Mouse (Mus musculus): ENCODE measurements around the gene Ly6g6f. TPM values are rescaled to one million over a fixed set of nuclear protein-coding genes. Genes with fewer than 3 reads are reported as not detected.

Ly6g6f gene
- total and polyA plus RNA-seq, 3 experiments: 0.88 to 3.0 TPM; not detected in 1

DNA sequence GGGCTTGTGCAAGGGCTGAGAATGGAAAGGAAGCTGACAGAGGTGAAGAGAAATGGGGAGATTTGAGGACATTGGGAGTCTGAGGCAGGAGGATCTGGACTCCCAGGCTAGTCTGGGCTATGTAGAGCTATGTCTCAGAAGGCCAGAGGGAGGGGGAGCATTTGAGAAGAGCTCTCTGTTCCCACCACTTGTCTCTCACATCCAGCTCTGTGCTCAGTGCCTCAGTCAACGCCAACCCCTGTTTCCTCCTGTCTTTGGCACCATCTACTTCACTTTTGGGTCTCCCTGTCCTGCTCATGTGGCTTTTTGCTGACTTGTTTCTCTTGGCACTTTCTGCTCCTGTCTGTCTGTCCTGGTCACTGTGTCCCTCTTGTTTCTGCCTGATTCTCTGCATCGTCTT is 8.1 kb downstream of the Ly6g6f start:
- Histone ChIP-seq H3K27ac (ENCODE audit: control insufficient read depth, low read depth, low read length) (no peak overlapping the region), H3K27me3 (ENCODE audit: control insufficient read depth in 1 of 2, insufficient read depth in 2 of 2, low read length in 2 of 2) (no peaks in the 10 kb centered on the region), H3K4me1 (ENCODE audit: control insufficient read depth in 1 of 2, insufficient read depth in 2 of 2, low read length in 2 of 2) (peaks cover 15 to 24% of the 10 kb centered on the region in 2 experiments), H3K9ac (ENCODE audit: control insufficient read depth, low read depth, low read length, poor library complexity, severe bottlenecking) (no peak overlapping the region), H3K36me3 (ENCODE audit: control insufficient read depth in 1 of 2, insufficient read depth in 2 of 2, low read length in 2 of 2) (peaks cover 0 to 21% of the 10 kb centered on the region in 2 experiments; a peak in 2 of 4 replicates), H3K79me2 (ENCODE audit: control insufficient read depth, insufficient read depth, low read length, poor library complexity) (no peaks in the 10 kb centered on the region), H3K4me3 (ENCODE audit: control insufficient read depth in 1 of 2, insufficient read depth in 1 of 2, low read depth in 2 of 2, low read length in 2 of 2) (no peak overlapping the region), H3K9me3 (replicated peaks; ENCODE audit: insufficient read depth, low read length) (no peaks in the 10 kb centered on the region)
- DNase-seq (ENCODE audit: low read depth, low spot score): no peak
- TF ChIP-seq ZNF384 (IDR thresholded peaks at IDR 0.05; ENCODE audit: low read depth, low read length) (no peak), ZMIZ1 (IDR thresholded peaks at IDR 0.05; ENCODE audit: low read depth, low read length) (no peak), HCFC1 (IDR thresholded peaks at IDR 0.05; ENCODE audit: low read depth, low read length) (no peak), JUND (IDR thresholded peaks at IDR 0.05; ENCODE audit: low read depth, low read length) (no peak), TAL1 (IDR thresholded peaks at IDR 0.05; ENCODE audit: low read length) (no peak), E2F4 (IDR thresholded peaks at IDR 0.05; ENCODE audit: borderline replicate concordance, low read depth, low read length) (no peak), CTCF (IDR thresholded peaks at IDR 0.05 in 2 of 3, conservative IDR thresholded peaks at IDR 0.05 in 1 of 3; ENCODE audit: control insufficient read depth in 1 of 3, insufficient read depth in 1 of 3, low read depth in 2 of 3, low read length in 3 of 3, poor library complexity in 1 of 3, severe bottlenecking in 1 of 3) (no peak), BHLHE40 (IDR thresholded peaks at IDR 0.05; ENCODE audit: borderline replicate concordance, low read depth, low read length) (no peak), MYB (IDR thresholded peaks at IDR 0.05; ENCODE audit: low read depth, low read length) (no peak), TBP (IDR thresholded peaks at IDR 0.05; ENCODE audit: low read depth, low read length) (no peak), CHD2 (IDR thresholded peaks at IDR 0.05; ENCODE audit: low read length) (no peak), POLR2A (IDR thresholded peaks at IDR 0.05; ENCODE audit: control insufficient read depth in 1 of 2, insufficient read depth in 1 of 2, low read depth in 1 of 2, low read length in 2 of 2, poor library complexity in 1 of 2) (no peak), SIN3A (IDR thresholded peaks at IDR 0.05; ENCODE audit: low read length) (no peak), EP300 (IDR thresholded peaks at IDR 0.05; ENCODE audit: low read depth in 1 of 2, low read length in 2 of 2) (no peak), MXI1 (IDR thresholded peaks at IDR 0.05; ENCODE audit: low read depth, low read length) (no peak)

DNA sequence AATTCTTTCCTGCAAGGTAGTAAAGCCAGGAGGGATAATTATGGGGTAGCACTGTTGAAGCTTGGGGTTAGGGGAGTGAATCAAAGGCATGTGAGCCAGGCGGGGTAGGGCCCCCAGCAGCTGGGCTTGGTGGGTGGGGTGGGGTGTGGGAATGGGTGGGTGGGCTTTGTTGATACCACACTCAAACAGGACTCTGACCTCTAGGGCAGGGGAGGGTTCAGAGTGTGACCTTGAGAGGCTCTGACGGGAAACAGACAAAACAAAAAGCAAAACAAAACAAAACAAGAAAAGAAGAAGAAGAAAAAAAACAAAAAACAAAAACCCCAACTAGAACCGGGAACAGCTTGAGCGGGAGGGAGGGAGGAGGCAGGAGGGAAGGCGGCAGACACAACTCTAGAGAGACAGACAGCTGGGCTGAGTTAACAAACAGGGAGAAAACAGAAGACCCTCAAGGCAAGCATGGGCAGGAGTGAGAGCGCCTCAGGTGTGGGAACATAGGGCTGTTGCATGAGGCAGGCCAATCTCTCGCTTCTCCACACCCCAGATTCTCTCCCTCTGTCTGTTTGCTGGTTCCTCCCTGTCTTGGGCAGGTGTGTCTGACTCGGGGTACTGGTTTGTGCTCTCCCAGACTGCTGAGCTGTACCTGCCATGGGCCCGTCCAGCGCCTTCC is 8.8 kb downstream of the Ly6g6f start, which contains the start of gene Ly6g6e:
Gene Ly6g6e, plus strand, starts transcription at position 396 of the 670 bp plus-strand sequence.
- peaks cover 15 to 22% of the 10 kb centered on the region in 2 experiments for H3K4me1 ChIP-seq (ENCODE audit: control insufficient read depth in 1 of 2, insufficient read depth in 2 of 2, low read length in 2 of 2)
- H3K4me3 ChIP-seq (ENCODE audit: control insufficient read depth in 1 of 2, insufficient read depth in 1 of 2, low read depth in 2 of 2, low read length in 2 of 2): no peak within 1 kb of the TSS
- DNase-seq (ENCODE audit: low read depth, low spot score): no peak
- H3K27ac ChIP-seq (ENCODE audit: control insufficient read depth, low read depth, low read length): no peak within 1 kb of the TSS
- H3K9ac ChIP-seq (ENCODE audit: control insufficient read depth, low read depth, low read length, poor library complexity, severe bottlenecking): no peak within 1 kb of the TSS
- no peaks in the 10 kb centered on the region for H3K9me3 ChIP-seq (replicated peaks; ENCODE audit: insufficient read depth, low read length)
- peaks cover 0 to 21% of the 10 kb centered on the region in 2 experiments; a peak in 2 of 4 replicates for H3K36me3 ChIP-seq (ENCODE audit: control insufficient read depth in 1 of 2, insufficient read depth in 2 of 2, low read length in 2 of 2)
- no peaks in the 10 kb centered on the region for H3K79me2 ChIP-seq (ENCODE audit: control insufficient read depth, insufficient read depth, low read length, poor library complexity)
- no peaks in the 10 kb centered on the region for H3K27me3 ChIP-seq (ENCODE audit: control insufficient read depth in 1 of 2, insufficient read depth in 2 of 2, low read length in 2 of 2)
- TF ChIP-seq E2F4 (IDR thresholded peaks at IDR 0.05; ENCODE audit: borderline replicate concordance, low read depth, low read length) (no peak), ETS1 (IDR thresholded peaks at IDR 0.05; ENCODE audit: low read depth, low read length) (no peak), MEF2A (IDR thresholded peaks at IDR 0.05; ENCODE audit: extremely low read depth, insufficient replicate concordance, low read depth, low read length, poor library complexity, severe bottlenecking) (no peak), TBP (IDR thresholded peaks at IDR 0.05; ENCODE audit: low read depth, low read length) (no peak), GABPA (IDR thresholded peaks at IDR 0.05; ENCODE audit: low read depth, low read length) (no peak), ZNF384 (IDR thresholded peaks at IDR 0.05; ENCODE audit: low read depth, low read length) (no peak), MYB (IDR thresholded peaks at IDR 0.05; ENCODE audit: low read depth, low read length) (no peak), NELFE (IDR thresholded peaks at IDR 0.05; ENCODE audit: low read depth, low read length) (no peak)
